12 mouse cellular contexts compared by ENCODE assay signal in the genomic region with DNA sequence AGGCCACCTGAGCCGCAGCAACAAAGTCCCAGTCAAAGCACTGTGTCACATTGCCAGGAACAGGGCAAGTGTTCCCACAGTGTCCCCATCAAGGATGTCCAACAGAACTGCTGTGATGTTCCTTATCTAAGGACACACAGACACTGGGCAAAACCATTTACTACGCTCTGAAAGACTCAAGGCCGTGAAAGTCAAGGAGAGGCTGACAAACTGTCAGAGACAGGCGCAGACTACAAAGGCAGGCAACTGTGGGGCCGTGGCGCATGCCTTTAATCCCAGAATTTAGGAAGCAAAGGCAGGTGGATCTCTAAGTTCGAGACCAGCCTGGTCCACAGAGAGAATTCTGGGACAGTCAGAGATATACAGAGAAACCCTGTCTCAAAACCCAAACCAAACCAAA.
"Had no signal": no experiment of that assay in that cellular context is flagged by ENCODE, and none has a peak within 500 bp of the region (broad histone marks: within the 10 kb centered on the region; RNA-seq: fewer than 3 reads in every experiment).

No protein-coding gene starts in this region.

- DNase-seq: gastrocnemius, adult 2 months; gastrocnemius, postnatal 10 days; gastrocnemius, postnatal 25 days; heart, adult 18-20 months; heart, postnatal 10 days; heart, postnatal 4 days; kidney, adult 18-20 months; kidney, adult 8-10 months; kidney, postnatal 10 days; kidney, postnatal 4 days; liver; liver, embryonic 13.5 days had no signal
